Mouse (Mus musculus): Measurements from ENCODE around the gene Slc22a12.

DNA sequence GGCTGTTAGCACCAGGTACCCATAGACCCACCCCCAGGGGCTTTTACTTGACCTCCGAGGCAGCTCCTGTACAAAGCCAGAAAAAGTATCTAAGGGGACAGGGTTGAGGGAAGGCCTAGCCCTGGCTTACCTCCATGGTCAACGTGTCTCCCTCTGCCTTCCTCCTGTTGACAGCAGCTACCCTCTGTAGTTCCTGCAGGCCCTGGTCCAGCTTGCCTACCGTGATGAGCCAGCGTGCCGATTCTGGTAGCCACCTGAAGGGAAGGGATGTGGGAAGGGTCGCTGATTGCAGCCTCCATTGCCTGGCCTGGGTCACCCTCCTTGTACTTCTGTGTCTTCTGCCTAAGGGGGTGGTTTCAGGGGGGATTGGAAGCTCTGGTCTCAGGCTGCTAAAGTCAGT is 4.3 kb downstream of the Slc22a12 start:
- no peak for TF ChIP-seq POLR2A (IDR thresholded peaks at IDR 0.05; ENCODE audit: low read depth, low read length)
- TF ChIP-seq CTCF (IDR thresholded peaks at IDR 0.05; ENCODE audit: borderline replicate concordance, insufficient read depth, low read length): no peak

Measured in embryonic fibroblast, embryonic 13.5 days (primary cell).